Mouse (Mus musculus) telencephalon, adult 2 months (tissue): Measurements from ENCODE around the gene Mef2a.

ENCODE experiments used
- DNase-seq: peaks from one replicate; pipeline ENCODE4 v3.0.0-alpha.2; 2011; ENCODE audit warnings: low read depth, low spot score

The Mef2a gene

DNA sequence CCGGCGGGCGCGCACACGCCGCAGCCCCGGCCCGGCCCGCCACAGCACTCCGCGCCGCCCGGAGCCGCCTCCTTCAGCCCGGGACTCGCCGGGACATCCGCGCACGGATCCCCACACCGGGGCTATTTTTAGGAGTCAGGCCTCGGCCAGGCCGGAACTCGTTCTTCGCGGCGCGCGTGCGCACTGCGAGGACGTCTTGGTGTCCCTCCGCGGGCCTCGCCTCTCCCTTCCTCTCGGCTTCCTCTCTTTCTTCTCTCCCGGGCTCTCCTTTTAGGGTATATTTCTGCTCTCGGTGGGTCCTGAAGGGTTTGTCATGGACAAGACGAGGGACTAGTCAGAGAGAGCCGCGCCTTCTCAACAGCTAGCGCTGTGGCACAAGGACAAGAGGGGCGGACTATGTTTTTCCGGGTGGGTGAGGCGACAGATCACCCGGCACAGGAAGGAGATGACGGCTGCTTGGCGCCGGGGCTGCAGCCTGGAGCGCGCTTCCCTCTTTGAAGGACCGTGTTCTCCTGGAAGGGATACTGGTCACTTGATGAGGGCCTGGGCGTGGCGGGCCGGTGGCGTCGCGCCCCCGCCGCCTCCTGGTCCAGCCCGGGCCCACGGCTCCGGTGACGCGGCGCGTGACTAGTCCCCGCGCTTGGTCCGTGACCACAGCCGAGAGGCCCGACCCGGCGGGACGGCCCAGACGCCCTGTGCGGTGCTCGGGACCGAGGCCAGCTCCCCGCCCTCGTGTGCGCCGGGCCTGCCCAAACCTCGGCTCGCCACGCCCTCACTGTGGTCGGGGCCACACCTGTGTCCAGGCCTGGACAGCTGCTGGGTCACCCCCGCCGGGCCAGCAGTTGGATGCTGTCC, at the start of gene Mef2a:
Gene Mef2a (minus strand): TSS at position 130 of the 855 bp plus-strand sequence.
- DNase-seq, result peak; percentile 93

DNA sequence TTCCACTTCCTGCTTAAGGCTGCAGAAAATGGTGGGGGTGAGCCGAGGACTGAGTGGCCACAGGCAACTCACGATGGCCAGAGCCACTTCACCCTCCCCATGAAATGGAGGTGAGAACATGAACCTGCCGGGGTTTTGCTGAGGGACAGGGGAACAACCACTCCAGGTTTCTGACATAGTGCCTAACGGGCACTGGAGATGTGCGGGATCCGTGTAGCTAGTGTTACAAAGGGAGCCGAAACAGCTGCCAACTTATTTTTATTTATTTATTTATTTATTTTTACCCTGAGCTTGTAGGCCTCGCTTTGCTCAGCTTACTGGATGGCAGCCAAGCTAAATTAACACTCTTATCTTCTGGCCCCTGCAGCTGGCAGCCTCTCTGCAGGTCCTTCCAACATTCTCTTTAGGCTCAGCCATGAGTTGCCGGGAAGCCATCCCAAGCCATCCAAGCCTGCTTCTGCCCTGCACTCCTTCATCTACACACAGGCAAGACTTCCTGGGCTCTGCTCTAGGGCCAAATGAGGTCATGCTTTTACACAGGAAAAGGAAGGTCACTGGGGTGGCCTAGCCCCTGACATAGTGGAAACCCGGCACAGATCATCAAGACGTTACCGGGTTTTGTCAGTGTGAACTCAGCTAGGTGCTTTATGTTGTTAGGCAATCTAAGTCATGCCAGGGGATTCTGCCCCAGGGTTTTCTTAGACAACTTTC, 49.0 kb upstream of the Mef2a start:
- DNase-seq, result no peak

GRCm38 (mm10) chr7:67421088-67421475, 48.4 kb upstream of the Mef2a start:
- no peak for DNase-seq

- DNase-seq, result no peak
Measured at GRCm38 (mm10) chr7:67419591-67420314, 47.1 kb upstream of the Mef2a start.

GRCm38 (mm10) chr7:67418122-67418521, 45.5 kb upstream of the Mef2a start:
- DNase-seq, result no peak

- peak; percentile 66 for DNase-seq
Measured at GRCm38 (mm10) chr7:67414766-67415165, 42.1 kb upstream of the Mef2a start.

DNA sequence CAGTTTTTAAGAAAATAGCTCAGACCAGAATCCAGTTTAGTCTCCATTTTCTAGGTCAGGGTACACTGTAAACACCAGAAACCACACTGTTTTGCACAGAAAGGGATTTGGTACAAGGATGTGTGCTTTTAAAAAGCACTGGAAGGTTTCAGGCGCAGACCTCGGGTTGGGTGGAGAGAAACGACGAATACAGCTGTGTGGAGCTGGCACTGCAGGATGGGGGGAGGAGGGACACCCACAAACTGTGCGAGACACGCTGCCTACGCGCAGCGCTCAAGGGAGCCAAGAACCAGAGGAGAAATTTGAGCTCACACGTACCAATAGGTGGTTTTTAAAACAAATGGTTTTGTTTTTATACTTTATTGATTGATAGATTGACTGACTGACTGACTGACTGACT, 40.0 kb upstream of the Mef2a start:
- peak; percentile 55 for DNase-seq

- no peak for DNase-seq
Measured at GRCm38 (mm10) chr7:67407019-67407418, 34.4 kb upstream of the Mef2a start.

DNA sequence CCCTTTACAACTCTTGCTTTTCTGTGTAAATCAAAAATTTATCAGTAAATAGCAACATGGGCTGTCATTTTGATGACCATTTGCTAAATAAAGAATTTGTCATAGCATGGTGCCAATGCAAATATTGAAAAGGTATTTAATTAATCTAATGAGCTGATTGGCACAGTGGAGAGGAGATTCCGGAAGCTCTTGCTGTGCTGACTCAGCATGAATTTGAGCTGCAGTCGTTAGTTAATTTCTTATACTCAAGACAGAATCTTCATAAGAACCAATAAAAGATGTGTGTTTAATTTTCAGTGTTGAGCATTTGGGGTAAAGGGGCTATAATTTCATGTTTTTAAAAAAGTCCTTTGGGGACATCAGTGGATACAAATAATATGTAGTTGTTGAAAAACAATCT, 31.5 kb upstream of the Mef2a start:
- DNase-seq, result no peak

- DNase-seq, result no peak
Measured at GRCm38 (mm10) chr7:67402353-67402752, 29.7 kb upstream of the Mef2a start.

DNA sequence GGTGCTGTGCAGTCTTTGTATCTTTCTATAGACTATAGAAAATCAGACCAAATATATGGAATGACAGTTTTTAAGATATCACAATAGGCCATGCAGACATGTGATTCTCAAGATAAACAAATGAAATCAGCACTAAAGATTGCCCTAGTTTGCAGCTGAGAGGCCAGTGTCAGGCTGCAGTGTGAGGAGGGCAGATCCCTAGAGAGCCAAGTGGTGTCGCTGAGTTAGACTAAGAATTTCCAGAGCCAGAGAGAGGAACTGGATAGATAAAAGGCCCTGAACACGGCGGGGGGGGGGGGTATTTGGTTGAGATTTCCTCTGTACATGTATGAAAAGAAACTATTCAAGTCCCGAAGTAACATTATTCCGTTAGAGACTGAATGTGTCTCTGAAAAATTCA, 28.7 kb upstream of the Mef2a start:
- DNase-seq, result no peak

GRCm38 (mm10) chr7:67390760-67391159, 18.1 kb upstream of the Mef2a start:
- no peak for DNase-seq

DNA sequence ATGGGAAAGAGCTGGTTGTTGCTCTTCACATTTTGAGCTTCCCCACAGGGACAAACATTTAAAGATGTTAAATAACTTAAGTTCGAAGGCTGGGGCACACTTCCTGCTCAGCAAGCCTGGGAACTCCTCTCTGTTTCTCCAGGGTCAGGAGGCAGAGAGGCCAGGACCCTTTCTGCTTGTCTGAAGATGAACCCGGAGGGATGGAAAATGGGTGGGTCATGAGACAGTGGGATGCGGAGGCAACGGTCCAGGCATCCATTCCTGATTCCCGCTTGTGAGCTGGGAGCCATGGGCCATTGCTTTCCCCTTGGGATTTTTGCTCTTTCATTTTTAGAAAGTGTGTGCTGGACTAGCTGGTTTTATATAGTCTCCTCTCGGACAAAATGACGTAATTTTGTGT, 17.4 kb upstream of the Mef2a start:
- DNase-seq, result no peak

GRCm38 (mm10) chr7:67384942-67385872, 12.5 kb upstream of the Mef2a start:
- no peak for DNase-seq

- DNase-seq, result no peak
Measured at GRCm38 (mm10) chr7:67380174-67381129, 7.8 kb upstream of the Mef2a start.

DNA sequence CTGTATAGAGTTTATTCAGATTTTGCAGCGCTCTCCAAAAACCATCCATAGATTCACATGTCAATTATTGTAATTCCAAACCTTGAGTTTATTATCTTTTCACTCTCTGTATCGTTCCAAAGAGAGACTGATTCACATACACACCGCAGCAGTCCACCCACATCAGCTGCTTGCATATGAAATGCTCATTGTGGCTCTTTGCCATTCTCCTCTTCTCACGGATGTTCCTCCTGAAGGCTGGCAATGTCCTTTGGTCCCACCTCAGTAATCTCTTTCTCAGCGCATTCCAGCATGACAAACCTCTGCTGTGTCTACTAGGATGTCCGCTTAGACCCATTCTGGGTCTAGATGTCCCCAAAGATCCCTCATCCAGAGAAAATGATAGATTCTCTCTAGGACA, 4.1 kb upstream of the Mef2a start:
- DNase-seq, result no peak

DNA sequence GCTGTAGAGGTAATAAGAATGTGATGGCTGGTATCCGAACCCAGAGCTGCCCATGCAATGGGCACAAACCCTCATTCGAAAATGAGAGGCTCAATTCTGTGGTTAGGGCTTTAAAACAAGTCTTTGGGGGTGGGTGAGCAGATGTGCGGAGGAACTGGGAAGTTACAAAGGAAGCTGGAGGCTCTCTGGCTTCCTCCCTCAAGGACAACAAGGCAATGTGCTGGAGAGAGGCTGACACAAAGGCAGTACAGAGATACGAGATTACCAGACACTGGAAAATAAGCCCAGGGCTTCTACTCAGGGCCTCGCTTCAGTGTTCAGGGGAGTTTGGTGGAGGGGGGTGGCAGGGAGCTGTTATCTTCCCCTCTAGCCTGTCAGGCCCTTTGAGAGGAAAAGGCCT, 1.3 kb upstream of the Mef2a start:
- no peak for DNase-seq

- no peak for DNase-seq
Measured at GRCm38 (mm10) chr7:67373584-67373960, 914 bp upstream of the Mef2a start.

DNA sequence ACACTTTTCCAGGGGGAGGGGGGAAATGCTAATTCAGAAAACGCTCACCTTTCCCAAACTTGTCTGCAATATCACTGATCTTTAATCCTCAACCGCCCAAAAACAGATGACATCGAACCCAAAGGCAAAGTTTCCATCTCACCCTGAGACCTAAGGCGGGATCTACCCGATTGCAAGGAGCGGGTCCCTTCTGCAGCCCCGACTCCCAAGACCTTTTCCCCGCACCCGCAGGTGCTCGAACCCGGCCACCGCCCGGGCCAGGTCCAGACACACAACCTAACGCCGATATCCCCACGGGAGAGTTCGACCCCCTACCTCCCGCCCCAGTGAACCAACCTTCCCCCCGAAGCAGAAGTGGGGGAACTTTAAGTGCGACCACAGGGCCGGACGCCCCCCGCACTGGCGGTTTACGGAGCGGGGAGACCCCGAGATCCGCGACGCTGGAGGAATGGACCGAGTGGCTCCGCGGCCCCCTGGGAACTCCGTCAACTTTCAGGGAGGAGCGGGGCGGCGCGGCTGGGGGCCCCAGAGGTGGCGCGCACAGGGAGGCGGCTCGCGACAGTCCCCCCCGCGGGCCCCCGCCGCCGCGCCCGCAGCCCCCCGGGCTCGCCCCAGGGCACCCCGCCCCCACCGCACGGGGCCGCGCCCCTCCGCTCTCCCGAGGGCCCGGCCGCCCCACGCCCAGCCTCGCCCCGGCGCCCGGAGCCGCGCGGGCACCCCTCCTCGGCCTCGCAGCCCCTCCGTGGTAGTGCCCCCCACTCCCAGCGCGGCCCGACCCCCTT, 576 bp downstream of the Mef2a start:
- DNase-seq, result no peak
